Mouse (Mus musculus) stomach, embryonic 14.5 days (tissue): ENCODE results near the gene Clasp2. TPM values are rescaled to one million over a fixed set of nuclear protein-coding genes. Genes with fewer than 3 reads are reported as not detected.
"Not testable (repeated sequence)": the region's sequence is repeated elsewhere in the genome, so short reads cannot be mapped to it uniquely, and the experiment has no call there.

Experiments
- ATAC-seq: fragments of 200-750 bp; cut with Nextera tagmentation; 2 replicates; pipeline ENCODE4 v1.8.0; 2017; ENCODE audit warnings: low read depth, moderate TSS enrichment; ENCODE audit not compliant: insufficient number of reproducible peaks, insufficient read depth, low FRiP score
- H3K27ac ChIP-seq: fragments of 300-500 bp; sonication (generic); 2 replicates; pipeline ENCODE4 v1.5.1; 2014; ENCODE audit warnings: mild to moderate bottlenecking, low read length, moderate library complexity, mixed read lengths
- H3K27me3 ChIP-seq: fragments of 300-500 bp; sonication (generic); 2 replicates; pipeline ENCODE4 v1.6.1; 2014; ENCODE audit warnings: low read length, control low read depth, mixed read lengths; ENCODE audit not compliant: control insufficient read depth, insufficient read depth
- H3K36me3 ChIP-seq: fragments of 300-500 bp; sonication (generic); 2 replicates; pipeline ENCODE4 v1.6.1; 2014; ENCODE audit warnings: mild to moderate bottlenecking, control low read depth, low read length, moderate library complexity, mixed read lengths; ENCODE audit not compliant: control insufficient read depth, insufficient read depth
- H3K4me1 ChIP-seq: fragments of 300-500 bp; sonication (generic); 2 replicates; pipeline ENCODE4 v1.6.1; 2014; ENCODE audit warnings: low read length, control low read depth, mixed read lengths; ENCODE audit not compliant: control insufficient read depth, insufficient read depth
- H3K4me2 ChIP-seq: fragments of 300-500 bp; sonication (generic); replicated peaks from 2 replicates; pipeline ENCODE4 v1.6.1; 2014; ENCODE audit warnings: low read depth, low read length, control low read depth
- H3K4me3 ChIP-seq: fragments of 300-500 bp; sonication (generic); 2 replicates; pipeline ENCODE4 v1.5.1; 2014; ENCODE audit warnings: low read depth, low read length, control low read depth
- H3K9ac ChIP-seq: fragments of 300-500 bp; sonication (generic); replicated peaks from 2 replicates; pipeline ENCODE4 v1.6.1; 2014; ENCODE audit warnings: low read depth, mild to moderate bottlenecking, control low read depth, low read length, moderate library complexity, mixed read lengths
- H3K9me3 ChIP-seq: fragments of 300-500 bp; sonication (generic); 2 replicates; pipeline ENCODE4 v1.6.1; 2016; ENCODE audit warnings: low read depth, low read length, control low read depth; ENCODE audit not compliant: control insufficient read depth
- WGBS: fragments of 180-500 bp; shearing (Covaris S2); extraction: QIAGEN DNeasy Blood & Tissue Kit; methylation state at CpG from one replicate; pipeline ENCODE4 v1.1.7; 2014; 5-methylcytosine and 5-hydroxymethylcytosine counted together
- polyA plus RNA-seq: library from polyadenylated mRNA; unstranded; fragments of >200 nt; fragmentation: Nextera tagmentation; extraction: Ambion mirVana; gene quantifications from 2 replicates; pipeline ENCODE4 v1.2.1, GENCODE M21; 2014

Clasp2 gene
- polyA plus RNA-seq, 1 experiment from 2014 or later = 34.8 TPM

- H3K4me1 ChIP-seq, H3K4me3 ChIP-seq, H3K27ac ChIP-seq, H3K9me3 ChIP-seq, H3K4me2 ChIP-seq, H3K9ac ChIP-seq, ATAC-seq, H3K27me3 ChIP-seq: not testable (repeated sequence)
- 91% methylated on average over 6 of the region's 6 CpGs for WGBS
- peaks cover 30% of the 10 kb centered on the region for H3K36me3 ChIP-seq
These were observed 163.0 kb downstream of the Clasp2 start for GRCm38 (mm10) chr9:113904315-113904714.

- WGBS = 85% methylated on average over 5 of the region's 5 CpGs
- peaks cover 15% of the 10 kb centered on the region for H3K36me3 ChIP-seq
- H3K27me3 ChIP-seq = no peaks in the 10 kb centered on the region
- H3K9ac ChIP-seq = no peak overlapping the region
- no peak overlapping the region for H3K27ac ChIP-seq
- no peak overlapping the region for H3K4me2 ChIP-seq
- no peaks in the 10 kb centered on the region for H3K4me1 ChIP-seq
- no peak overlapping the region for H3K4me3 ChIP-seq
- no peaks in the 10 kb centered on the region for H3K9me3 ChIP-seq
- ATAC-seq = no peak
These were observed 174.5 kb downstream of the Clasp2 start for GRCm38 (mm10) chr9:113915789-113916188.

- H3K4me1 ChIP-seq = no peaks in the 10 kb centered on the region
- no peak overlapping the region for H3K9ac ChIP-seq
- ATAC-seq = no peak
- WGBS = 92% methylated on average over 5 of the region's 5 CpGs
- no peaks in the 10 kb centered on the region for H3K9me3 ChIP-seq
- no peaks in the 10 kb centered on the region; the same call in 1 of the 2 replicates for H3K36me3 ChIP-seq
- no peak overlapping the region for H3K27ac ChIP-seq
- H3K4me2 ChIP-seq = no peak overlapping the region
- H3K4me3 ChIP-seq = no peak overlapping the region
- H3K27me3 ChIP-seq = no peaks in the 10 kb centered on the region
These were observed 181.4 kb downstream of the Clasp2 start for GRCm38 (mm10) chr9:113922677-113923076.

- Histone ChIP-seq H3K9ac (no peak overlapping the region), H3K4me2 (no peak overlapping the region), H3K27me3 (no peaks in the 10 kb centered on the region), H3K4me1 (no peaks in the 10 kb centered on the region), H3K4me3 (no peak overlapping the region), H3K27ac (no peak overlapping the region), H3K9me3 (no peaks in the 10 kb centered on the region), H3K36me3 (no peaks in the 10 kb centered on the region)
- 83% methylated on average over 5 of the region's 5 CpGs for WGBS
- ATAC-seq = no peak
These were observed 183.6 kb downstream of the Clasp2 start for GRCm38 (mm10) chr9:113924883-113925282.

- H3K9ac ChIP-seq = no peak overlapping the region
- no peak for ATAC-seq
- no peaks in the 10 kb centered on the region for H3K36me3 ChIP-seq
- no peak overlapping the region for H3K4me3 ChIP-seq
- H3K4me2 ChIP-seq = no peak overlapping the region
- H3K9me3 ChIP-seq = no peaks in the 10 kb centered on the region
- H3K27me3 ChIP-seq = no peaks in the 10 kb centered on the region
- H3K4me1 ChIP-seq = peaks cover 8% of the 10 kb centered on the region; the same call in 1 of the 2 replicates
- 88% methylated on average over 4 of the region's 4 CpGs for WGBS
- no peak overlapping the region for H3K27ac ChIP-seq
These were observed 187.3 kb downstream of the Clasp2 start for GRCm38 (mm10) chr9:113928591-113928990.

GRCm38 (mm10) chr9:113929676-113930075, 188.4 kb downstream of the Clasp2 start:
- Histone ChIP-seq H3K27me3 (no peaks in the 10 kb centered on the region), H3K4me1 (peaks cover 8% of the 10 kb centered on the region; the same call in 1 of the 2 replicates), H3K27ac (0 out of 2 replicates have a peak overlapping the region, but pooled peaks have one; percentile 89), H3K9me3 (no peaks in the 10 kb centered on the region), H3K36me3 (no peaks in the 10 kb centered on the region), H3K9ac (no peak overlapping the region), H3K4me2 (no peak overlapping the region), H3K4me3 (no peak overlapping the region)
- WGBS = 70% methylated on average over 1 of the region's 1 CpGs
- no peak for ATAC-seq

- Histone ChIP-seq H3K4me3 (peak within 1 kb of the TSS; percentile 96), H3K4me1 (peaks cover 8% of the 10 kb centered on the region; the same call in 1 of the 2 replicates), H3K9me3 (no peaks in the 10 kb centered on the region), H3K4me2 (peak within 1 kb of the TSS; percentile 74), H3K36me3 (no peaks in the 10 kb centered on the region), H3K27ac (peak within 1 kb of the TSS; percentile 89), H3K9ac (peak within 1 kb of the TSS; percentile 91), H3K27me3 (no peaks in the 10 kb centered on the region)
- peak; percentile 98 for ATAC-seq
- under 1% methylated on average over 64 of the region's 86 CpGs for WGBS
These were observed 189.5 kb downstream of the Clasp2 start, which contains the start of gene Ubp1 for GRCm38 (mm10) chr9:113930534-113931374. Gene Ubp1, plus strand, starts transcription at chr9:113930934.

- Histone ChIP-seq H3K9ac (peak overlapping the region; percentile 91), H3K27ac (peak overlapping the region; percentile 89), H3K4me1 (peaks cover 8% of the 10 kb centered on the region; the same call in 1 of the 2 replicates), H3K9me3 (no peaks in the 10 kb centered on the region), H3K27me3 (no peaks in the 10 kb centered on the region), H3K36me3 (no peaks in the 10 kb centered on the region), H3K4me3 (peak overlapping the region; percentile 96), H3K4me2 (peak overlapping the region; percentile 74)
- WGBS = under 1% methylated on average over 53 of the region's 91 CpGs
- ATAC-seq = no peak; the same call in 1 of the 2 replicates
These were observed 190.3 kb downstream of the Clasp2 start for GRCm38 (mm10) chr9:113931375-113932099.
